Mouse (Mus musculus) kidney, adult 2 months (tissue): ENCODE results near the gene Zic1.

Experiments
- CTCF ChIP-seq: fragments of 200-500 bp; conservative IDR thresholded peaks from 2 replicates; pipeline ENCODE4 v1.5.1; 2011; ENCODE audit warnings: low read depth, mild to moderate bottlenecking, control low read depth, low read length, moderate library complexity, mixed read lengths; ENCODE audit not compliant: insufficient read depth, insufficient read length
- POLR2A ChIP-seq: fragments of 200-500 bp; IDR thresholded peaks from one replicate; pipeline ENCODE4 v1.6.1; 2011; ENCODE audit warnings: low read depth, low read length, control low read depth

DNA sequence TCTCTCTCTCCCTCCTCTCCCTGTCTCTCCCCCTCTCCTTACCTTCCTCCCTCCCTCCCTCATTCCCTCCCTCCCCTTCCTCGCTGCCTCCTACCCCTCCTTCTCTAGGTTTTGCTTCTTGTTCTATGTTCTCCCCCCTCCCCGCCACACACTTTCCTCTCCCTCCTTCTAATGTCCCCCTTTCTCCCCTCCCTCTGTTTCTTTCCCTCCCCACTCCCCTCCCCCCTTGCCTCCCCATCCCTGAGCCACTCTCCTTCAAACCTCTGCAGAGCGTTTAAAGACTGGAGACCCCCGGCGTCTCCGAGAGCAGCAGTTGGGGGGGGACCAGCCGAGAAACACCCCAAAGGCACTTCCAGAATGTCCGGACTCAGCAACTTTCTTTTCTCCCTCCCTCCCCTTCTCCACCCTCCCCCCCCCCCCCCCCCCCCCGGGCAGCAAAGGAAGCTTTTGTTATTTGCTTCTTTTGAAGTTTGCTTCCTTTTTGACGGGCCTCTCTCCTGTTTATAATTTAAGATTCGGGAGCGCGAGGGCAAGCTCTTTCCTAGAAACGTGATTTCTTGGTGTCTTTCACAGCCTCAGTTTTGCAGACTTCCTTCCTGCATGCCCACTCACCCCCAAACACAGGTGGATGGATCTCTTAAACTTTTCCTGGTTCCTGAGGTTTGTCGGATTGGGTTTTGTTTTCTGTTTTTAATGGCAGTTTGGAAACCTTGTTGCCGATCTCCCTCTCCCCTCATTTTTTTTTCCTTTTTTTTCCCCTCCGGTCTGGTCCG, 802 bp upstream of the Zic1 start:
- no peak for TF ChIP-seq CTCF
- no peak for TF ChIP-seq POLR2A
